Mouse (Mus musculus) spleen, postnatal 10 days (tissue): ENCODE results near the gene Ddx20.

Experiments used
- DNase-seq, 2 experiments: peaks; one replicate each; pipeline ENCODE4 v3.0.0; 2021 to 2022; ENCODE audit warnings: low spot score in 2 of 2

The Ddx20 gene

DNA sequence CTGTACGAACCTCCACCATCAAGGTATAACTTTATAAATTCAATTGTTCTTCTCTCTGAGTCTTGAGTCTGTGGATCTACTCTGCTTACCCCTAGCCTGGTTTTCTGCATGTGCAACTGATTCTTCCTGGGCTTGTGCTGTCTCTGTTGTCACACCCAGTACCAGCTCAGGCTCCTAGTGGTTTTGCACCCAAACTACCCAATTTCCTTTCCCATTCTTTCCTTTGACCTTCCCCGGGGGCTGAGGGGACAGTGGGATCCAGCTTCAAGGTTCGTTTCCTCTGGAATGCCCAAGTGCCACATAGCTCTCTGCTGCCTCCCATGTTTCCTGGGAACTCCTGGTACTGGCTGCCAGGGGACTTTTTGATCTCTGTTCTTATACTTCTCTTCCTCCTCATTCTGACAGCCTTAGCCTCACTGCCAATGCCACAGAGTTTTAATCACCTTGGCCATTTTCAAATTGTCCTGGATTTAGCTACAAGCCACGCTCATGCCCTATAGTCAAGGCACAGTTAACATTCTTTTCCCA, 20.3 kb downstream of the Ddx20 start:
- no peak for DNase-seq

DNA sequence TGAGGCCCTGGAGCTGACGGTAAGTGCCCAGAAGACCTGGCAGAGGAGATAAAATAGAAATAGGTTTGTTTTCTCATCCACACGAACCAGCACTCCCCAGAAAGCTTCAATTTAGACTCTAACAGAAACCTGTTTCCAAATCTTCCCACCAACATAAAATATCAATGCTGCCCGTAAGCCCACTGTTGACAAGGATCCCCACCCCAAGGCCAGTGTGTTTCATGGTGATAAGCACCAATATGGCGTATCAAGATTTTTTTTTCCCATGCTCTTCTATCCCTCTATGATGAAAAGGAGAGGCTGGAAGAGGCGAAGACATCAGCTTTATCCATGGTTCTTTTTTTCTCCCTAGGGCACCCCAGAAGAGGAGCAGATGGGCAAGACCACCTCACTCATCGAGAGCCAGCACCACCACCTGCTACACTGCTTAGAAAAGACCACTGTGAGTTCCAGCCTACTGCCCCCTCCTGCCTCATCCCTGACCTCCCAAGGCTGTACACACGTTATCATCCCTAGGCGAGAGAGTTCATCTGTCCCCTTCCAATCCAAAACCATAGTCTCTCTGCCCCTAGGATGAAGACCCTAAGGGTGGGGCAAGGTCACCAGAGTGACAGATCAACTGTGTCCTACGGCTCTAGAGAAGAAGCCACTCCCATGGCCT, 22.1 kb downstream of the Ddx20 start:
- peak in 1 of 2 experiments; percentile 16 for DNase-seq

DNA sequence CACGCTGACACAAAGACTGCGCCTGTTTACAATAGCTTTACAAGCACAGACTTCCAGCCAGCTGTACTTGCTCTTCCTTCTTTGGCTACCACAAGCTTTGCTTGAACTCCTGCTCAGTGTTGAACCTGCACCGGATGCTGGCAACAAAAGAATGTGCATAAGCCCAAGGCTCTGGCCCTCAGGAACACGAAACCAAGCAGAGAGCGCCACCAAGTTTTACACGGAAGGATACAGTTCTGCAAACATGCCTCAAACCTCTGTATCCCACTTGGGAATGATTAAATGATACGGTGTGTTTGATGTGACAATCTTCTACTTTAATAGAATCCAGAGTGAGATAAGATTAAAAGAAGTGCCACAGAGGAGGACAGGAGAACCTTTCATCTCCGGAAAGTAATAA, 24.3 kb downstream of the Ddx20 start:
- no peak for DNase-seq

DNA sequence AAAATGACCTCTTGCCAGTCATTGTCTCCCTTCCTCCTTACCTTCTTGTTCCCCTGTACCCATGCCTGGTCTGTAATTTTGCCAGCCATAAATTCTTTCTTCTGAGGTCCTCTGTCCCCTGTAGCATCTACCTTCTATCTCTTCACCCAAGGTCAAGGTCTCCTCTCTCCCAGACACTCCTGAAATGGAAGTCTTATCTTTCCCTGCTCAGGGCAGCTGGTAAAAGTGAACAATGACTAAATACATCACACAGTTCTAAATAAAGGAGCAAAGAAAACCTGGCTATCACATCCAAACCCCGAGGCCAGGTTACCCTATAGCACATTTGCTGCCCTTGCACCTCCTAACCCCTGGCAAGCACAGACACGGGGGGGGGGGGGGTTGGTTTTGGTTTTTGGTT, 26.8 kb downstream of the Ddx20 start:
- no peak for DNase-seq

GRCm38 (mm10) chr3:105655031-105655585, 32.3 kb downstream of the Ddx20 start:
- DNase-seq, result no peak

DNA sequence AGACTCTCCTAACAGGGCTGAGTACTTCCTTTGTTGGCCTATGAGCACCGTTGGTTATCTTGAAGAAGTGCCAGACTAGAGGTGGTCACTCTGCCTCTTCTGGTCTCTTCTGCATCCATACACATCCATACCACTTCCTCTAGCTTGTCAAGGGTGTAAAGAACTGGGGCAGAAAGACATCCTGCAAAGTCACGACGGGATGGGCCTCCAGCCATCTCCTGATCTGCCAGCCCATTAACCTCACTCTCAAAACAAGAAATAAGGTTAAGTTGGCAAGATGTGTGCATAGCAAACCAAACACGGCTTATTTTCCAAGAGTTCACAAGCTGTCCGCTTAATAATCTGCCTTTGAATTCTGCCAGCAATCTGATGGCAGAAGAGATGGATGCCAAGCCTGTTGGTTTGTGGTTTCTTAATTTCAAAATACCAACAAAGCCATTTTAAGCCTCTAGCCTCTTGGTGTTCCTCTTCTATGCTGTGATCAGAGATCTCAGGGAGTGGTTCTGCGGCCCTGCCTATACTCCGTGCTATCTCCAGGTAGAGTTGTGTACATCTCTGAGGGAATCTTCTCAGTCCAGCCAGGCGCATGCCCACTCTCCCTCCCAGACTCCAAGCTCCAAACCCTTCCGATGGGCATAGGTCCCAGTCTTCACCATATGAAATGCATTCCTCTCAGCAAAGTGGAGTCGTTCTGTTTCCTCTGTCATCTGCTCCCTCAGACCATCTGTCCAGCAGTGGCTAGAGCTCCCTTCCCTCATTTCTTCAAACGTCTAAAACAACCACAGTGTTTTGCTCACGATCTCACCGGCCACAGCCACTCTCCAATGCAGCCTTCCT, 33.6 kb downstream of the Ddx20 start:
- DNase-seq, result no peak

GRCm38 (mm10) chr3:105648889-105649567, 38.3 kb downstream of the Ddx20 start:
- no peak for DNase-seq

DNA sequence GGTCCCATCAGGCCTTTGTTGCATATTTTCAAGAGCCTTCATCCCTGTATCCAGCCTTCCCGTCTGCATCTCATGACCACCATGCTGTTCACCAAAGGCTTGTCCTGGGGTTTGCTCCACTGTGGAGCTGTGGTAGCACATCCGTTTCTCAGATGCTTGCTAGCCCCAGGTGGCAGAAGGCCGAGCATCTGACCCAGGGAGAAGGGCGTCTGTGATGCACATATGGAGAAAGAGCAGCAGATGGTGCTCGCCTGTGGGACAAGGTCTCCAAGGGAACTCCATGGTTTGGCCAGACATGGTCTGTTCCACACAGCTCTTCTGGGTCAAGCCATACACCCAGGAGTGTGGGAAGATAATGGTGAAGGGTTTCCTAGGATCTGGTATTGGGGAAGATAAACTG, 43.8 kb downstream of the Ddx20 start:
- DNase-seq, result no peak

GRCm38 (mm10) chr3:105642186-105642585, 45.2 kb downstream of the Ddx20 start:
- DNase-seq, result no peak

GRCm38 (mm10) chr3:105633021-105633420, 54.4 kb downstream of the Ddx20 start:
- DNase-seq, result no peak

DNA sequence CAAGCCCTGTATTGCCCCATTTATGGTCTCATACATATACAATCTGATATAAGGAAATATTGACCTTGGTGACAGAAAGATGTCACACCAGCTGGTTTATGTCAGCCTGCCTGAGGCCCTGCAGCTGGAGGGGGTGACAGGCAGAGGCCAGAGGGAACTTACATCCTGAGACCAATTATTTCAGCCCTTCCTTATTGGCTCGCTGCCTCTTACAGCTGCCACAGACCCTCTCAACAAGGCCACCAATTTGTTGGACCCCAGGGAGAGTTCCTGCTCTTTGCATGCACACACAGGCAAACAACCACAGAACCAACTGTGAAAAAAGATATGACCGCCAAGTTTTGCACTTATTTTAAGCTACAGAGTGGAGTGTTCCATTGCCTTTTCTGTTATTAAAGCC, 55.1 kb downstream of the Ddx20 start:
- no peak for DNase-seq
